Mouse (Mus musculus): ENCODE results near the gene Skap2. TPM values are rescaled to one million over a fixed set of nuclear protein-coding genes. Genes with fewer than 3 reads are reported as not detected.

Skap2 gene
- polyA plus RNA-seq, 1 experiment from 2014 or later: 22.2 TPM

DNA sequence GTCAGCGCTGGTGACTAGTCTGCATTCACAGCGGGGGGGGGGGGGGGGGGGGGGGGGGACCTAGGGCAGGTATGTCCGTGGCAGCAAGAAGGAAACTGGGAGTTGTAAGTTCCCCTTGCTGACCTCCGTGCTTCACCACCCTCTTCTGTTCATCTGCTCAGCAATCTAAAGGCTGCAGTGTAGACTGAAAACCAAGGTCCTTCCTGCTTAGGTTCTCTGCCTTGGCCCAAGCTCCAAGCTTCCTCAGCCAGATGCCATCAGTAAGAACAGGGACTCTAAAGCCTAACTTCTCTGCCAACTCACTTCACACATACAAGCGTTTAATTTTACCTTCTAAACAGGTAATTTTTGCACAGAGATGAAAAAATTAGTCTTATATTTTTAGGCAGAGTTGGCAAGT lies 10.0 kb upstream of the Skap2 start:
- no peak for ATAC-seq
- 9% methylated on average over 4 of the region's 5 CpGs for WGBS (ENCODE audit: insufficient replicate concordance)
- H3K4me3 ChIP-seq: no peak overlapping the region
- no peak overlapping the region for H3K4me2 ChIP-seq
- H3K4me1 ChIP-seq: peaks cover 3% of the 10 kb centered on the region; the same call in 1 of the 2 replicates
- no peak overlapping the region for H3K27ac ChIP-seq
- no peaks in the 10 kb centered on the region for H3K9me3 ChIP-seq (replicated peaks)
- no peak overlapping the region for H3K9ac ChIP-seq
- H3K36me3 ChIP-seq: no peaks in the 10 kb centered on the region
- H3K27me3 ChIP-seq (replicated peaks): no peaks in the 10 kb centered on the region

DNA sequence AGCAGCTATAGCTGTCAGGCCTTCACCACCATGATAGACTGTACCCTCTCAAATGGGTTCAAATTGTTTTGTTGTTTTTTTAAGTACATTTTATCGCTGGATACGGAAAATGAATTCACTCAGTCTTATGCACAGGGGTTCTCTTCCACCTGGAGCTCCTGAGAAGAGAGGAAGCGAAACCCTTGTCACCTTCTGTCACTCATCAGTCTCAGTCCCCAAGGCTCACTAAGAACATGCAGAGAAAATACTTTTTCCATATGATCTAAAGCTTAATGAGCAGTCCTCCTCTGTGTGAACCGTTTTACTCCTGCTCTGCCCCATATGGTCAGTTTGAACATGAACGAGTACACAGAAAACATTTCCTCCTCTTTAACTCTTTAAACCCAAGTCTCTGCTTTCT lies 7.9 kb upstream of the Skap2 start:
- no peak for ATAC-seq
- Histone ChIP-seq H3K9me3 (replicated peaks) (no peaks in the 10 kb centered on the region), H3K27ac (no peak overlapping the region), H3K4me3 (no peak overlapping the region), H3K4me2 (no peak overlapping the region), H3K4me1 (peaks cover 3% of the 10 kb centered on the region; the same call in 1 of the 2 replicates), H3K36me3 (no peaks in the 10 kb centered on the region), H3K27me3 (replicated peaks) (no peaks in the 10 kb centered on the region), H3K9ac (no peak overlapping the region)
- WGBS (ENCODE audit: insufficient replicate concordance): 78% methylated on average over 5 of the region's 5 CpGs

DNA sequence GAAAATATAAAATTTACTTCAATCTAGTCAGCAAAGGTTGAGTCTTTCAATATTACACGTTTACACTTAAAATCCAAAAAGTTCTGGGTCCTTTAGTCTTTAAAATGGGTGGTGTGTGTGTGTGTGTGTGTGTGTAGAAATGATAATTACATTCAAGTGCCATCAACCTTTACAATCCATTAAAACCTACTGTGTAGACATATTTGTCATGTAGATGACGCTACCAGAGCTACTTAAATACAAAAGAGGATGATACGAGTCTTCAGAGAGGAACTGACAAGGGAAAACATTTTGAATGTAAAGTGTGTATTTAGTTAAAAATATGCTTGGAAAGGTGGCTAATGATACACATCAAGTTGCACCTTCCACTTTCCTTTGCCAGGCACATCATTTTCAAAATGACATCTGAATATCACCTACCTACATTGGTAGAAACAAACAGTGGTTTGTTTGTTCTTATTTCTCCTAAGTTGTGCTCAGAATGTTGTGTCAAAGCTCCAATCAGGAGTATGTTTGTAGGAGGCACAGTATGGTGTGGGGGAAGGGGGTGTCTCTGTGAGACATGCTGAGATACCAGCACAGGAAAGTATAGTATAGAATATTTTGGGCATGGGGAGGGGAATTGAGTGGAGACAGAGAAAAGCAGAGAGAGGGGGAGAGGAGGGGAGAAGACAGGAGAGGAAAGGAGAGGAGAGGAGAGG lies 1.0 kb upstream of the Skap2 start:
- Histone ChIP-seq H3K36me3 (no peaks in the 10 kb centered on the region), H3K4me3 (peak overlapping the region; percentile 77), H3K9me3 (replicated peaks) (no peaks in the 10 kb centered on the region), H3K27me3 (replicated peaks) (peaks cover 9% of the 10 kb centered on the region), H3K4me2 (peak overlapping the region; percentile 93), H3K27ac (peak overlapping the region; percentile 60; the same call in 1 of the 2 replicates), H3K9ac (peak overlapping the region; percentile 69), H3K4me1 (peaks cover 20% of the 10 kb centered on the region)
- ATAC-seq: no peak
- WGBS (ENCODE audit: insufficient replicate concordance): 21% methylated on average over 3 of the region's 3 CpGs

DNA sequence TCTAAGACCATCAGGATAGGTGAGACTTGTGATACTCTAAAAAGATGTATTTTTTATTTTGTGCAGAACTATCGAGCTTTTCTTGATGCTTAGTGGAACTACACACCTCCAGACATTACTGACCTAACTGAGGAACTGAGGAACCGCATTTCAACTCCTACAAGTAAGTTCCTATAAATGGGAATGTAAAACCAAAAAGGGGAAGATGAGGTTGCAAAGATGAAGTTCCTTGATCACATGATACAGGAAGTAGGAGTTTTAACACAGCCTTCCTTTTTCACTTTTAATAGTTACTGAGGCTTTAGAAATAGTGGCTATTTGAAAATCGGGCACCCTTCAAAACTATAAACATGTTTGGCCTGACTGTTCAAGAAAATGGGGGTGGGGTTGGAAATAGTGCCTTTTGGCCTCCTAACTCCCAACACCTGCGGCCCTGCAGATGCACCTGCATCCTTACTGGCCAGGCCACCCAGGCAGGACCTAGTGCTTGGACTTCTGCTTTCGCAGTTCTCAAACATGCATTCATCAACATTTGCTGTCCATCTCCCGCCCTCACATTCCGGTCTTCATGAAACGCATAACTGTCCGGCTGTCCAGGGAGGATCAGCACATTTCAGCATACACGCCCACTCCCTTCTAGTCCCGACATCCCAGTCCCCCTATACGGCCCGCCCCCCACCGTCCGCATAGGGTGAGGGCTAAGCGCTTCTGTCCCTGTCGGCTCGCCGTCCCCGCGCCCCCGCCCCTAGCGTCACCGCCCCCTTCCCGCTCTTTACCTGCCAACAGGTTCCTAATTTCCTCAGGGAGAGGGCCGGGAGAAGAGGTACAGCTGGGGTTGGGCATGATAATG lies 565 bp downstream of the Skap2 start:
- Histone ChIP-seq H3K9ac (peak overlapping the region; percentile 77), H3K36me3 (no peaks in the 10 kb centered on the region), H3K4me1 (peaks cover 20% of the 10 kb centered on the region), H3K9me3 (replicated peaks) (no peaks in the 10 kb centered on the region), H3K27me3 (replicated peaks) (peaks cover 25% of the 10 kb centered on the region), H3K4me3 (peak overlapping the region; percentile 77), H3K4me2 (peak overlapping the region; percentile 93), H3K27ac (peak overlapping the region; percentile 56)
- 4% methylated on average over 26 of the region's 26 CpGs for WGBS (ENCODE audit: insufficient replicate concordance)
- ATAC-seq: peak; percentile 70

DNA sequence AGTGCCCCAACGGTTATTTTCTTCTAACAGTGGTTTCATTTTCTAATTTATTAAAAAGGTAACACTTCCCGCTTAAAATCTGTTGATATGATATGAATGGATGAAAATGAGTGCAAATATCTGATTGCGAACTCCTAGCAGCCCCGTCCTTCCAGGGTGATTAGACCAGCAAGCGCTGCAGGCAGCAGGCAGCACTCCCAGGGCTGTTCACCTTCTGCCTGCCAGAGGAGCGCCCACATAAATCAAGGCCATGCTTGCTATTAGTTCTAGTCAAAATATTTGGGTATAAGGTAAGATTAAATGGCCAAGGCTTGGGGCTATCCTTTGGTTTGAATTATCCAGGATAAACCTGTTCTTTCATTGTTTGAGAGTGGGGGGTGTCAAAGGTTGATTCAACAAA lies 3.0 kb downstream of the Skap2 start:
- Histone ChIP-seq H3K36me3 (no peaks in the 10 kb centered on the region), H3K4me1 (peaks cover 20% of the 10 kb centered on the region), H3K4me2 (no peak overlapping the region), H3K4me3 (no peak overlapping the region), H3K27me3 (replicated peaks) (peaks cover 45% of the 10 kb centered on the region), H3K9ac (no peak overlapping the region), H3K9me3 (replicated peaks) (no peaks in the 10 kb centered on the region), H3K27ac (no peak overlapping the region)
- no peak for ATAC-seq
- WGBS (ENCODE audit: insufficient replicate concordance): 61% methylated on average over 6 of the region's 6 CpGs

DNA sequence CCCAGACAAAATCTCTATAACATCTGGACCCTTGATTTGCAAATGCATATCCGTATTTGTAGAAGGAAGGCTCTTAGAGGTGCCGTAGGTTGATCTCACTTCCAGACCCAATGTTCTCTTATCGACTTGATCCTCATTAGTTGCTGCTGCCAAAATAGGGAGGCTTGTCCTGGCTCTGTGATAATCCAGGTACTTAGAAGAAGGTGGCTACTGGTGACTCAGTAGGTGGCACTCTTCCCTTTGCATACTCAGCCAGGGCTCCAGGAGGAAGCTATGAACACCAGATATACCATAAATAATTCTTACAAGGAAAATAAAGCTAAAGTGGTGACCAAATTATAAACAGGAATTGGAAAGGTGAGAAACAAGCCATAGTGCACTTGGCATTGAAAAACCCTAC lies 3.6 kb downstream of the Skap2 start:
- H3K9ac ChIP-seq: no peak overlapping the region
- no peak overlapping the region for H3K27ac ChIP-seq
- H3K4me2 ChIP-seq: no peak overlapping the region
- 47% methylated on average over 3 of the region's 3 CpGs for WGBS (ENCODE audit: insufficient replicate concordance)
- peaks cover 51% of the 10 kb centered on the region for H3K27me3 ChIP-seq (replicated peaks)
- no peaks in the 10 kb centered on the region for H3K9me3 ChIP-seq (replicated peaks)
- ATAC-seq: no peak
- H3K36me3 ChIP-seq: no peaks in the 10 kb centered on the region
- peaks cover 16% of the 10 kb centered on the region for H3K4me1 ChIP-seq
- no peak overlapping the region for H3K4me3 ChIP-seq

DNA sequence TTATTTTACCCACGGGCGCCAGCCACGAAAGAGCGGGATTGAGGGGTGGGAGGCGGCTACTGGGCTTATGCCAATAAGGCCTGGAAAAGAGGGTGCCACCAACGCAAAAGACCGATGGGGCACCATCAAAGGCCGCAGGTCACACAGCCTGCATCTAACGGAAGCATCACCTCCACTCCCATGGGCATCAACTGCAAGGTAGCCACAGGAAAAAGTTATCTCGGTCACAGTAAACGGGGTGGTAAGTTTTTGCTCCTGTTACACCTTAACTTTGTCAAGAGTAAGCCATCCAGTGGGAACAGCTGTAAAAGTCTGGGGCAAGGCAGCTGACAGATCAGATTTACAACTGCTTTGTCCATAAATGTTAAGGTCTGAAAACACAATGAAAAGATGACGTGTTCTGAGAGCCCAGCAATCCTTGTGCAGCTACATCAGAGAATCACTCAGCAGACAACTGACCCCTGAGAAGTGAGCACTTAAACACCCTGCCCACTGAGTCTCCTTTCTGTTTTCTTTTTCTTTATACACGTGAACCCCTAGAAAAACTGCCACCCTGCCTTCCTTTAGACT lies 5.6 kb downstream of the Skap2 start:
- WGBS (ENCODE audit: insufficient replicate concordance): 31% methylated on average over 13 of the region's 13 CpGs
- ATAC-seq: no peak
- Histone ChIP-seq H3K4me1 (peaks cover under 1% of the 10 kb centered on the region), H3K27ac (no peak overlapping the region), H3K4me3 (no peak overlapping the region), H3K4me2 (peak overlapping the region; percentile 51), H3K36me3 (no peaks in the 10 kb centered on the region), H3K9me3 (replicated peaks) (no peaks in the 10 kb centered on the region), H3K9ac (no peak overlapping the region), H3K27me3 (replicated peaks) (peaks cover 56% of the 10 kb centered on the region)

DNA sequence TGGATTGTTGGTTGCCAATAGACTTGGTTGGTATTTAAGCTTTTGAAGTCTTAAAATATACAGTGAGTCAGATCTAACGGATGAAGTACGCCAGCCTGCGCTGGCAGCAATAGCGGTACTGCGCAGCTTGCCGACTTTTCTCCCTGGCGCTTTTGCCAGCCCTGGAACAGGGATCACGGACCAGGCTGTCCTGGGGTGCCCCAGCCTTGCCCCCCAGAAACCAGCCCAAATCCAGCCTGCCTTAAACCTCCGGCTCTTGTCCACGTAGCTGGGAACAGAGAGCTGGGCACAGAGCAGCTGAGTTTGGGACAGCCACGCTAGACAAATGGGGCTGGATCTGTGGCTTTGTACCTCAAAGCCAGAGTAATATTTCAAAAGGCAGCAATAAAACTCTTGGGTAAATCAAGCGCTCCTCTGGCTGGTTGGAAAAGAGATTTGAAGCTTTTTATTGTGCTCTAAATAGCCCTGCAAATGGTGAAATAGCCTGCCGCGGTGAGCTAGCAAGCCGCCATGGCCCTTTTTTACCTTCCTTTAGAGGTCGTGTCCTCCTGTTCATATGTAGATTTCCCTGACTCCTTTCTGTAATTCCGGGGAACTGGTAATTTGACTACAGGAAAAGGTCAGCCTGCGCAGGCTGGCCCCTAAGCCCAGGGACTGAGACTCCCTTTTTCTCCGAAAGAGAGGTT lies 6.2 kb downstream of the Skap2 start:
- 0 out of 2 replicates have a peak overlapping the region, but pooled peaks have one; percentile 36 for H3K9ac ChIP-seq
- peaks cover 56% of the 10 kb centered on the region for H3K27me3 ChIP-seq (replicated peaks)
- H3K27ac ChIP-seq: no peak overlapping the region
- WGBS (ENCODE audit: insufficient replicate concordance): 23% methylated on average over 19 of the region's 19 CpGs
- no peak for ATAC-seq
- H3K4me2 ChIP-seq: peak overlapping the region; percentile 51
- peak overlapping the region; percentile 25 for H3K4me3 ChIP-seq
- no peaks in the 10 kb centered on the region for H3K9me3 ChIP-seq (replicated peaks)
- no peaks in the 10 kb centered on the region for H3K4me1 ChIP-seq
- H3K36me3 ChIP-seq: no peaks in the 10 kb centered on the region

DNA sequence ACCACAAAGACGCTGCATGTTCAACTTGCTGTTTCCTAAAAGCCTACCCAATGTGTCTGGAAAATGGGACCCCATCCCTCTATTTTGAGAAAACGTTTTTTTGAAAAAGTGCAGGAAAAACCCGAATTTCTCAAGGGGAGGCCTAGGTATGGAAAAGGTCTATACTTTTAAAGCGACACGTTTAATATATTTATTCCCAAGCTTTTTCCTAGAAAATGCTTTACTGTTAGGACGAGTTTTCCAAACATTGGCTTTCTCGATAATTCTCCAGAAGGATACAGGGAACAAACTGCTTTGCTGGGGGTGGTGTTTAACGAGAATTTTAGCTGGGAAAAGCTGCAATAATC lies 6.8 kb downstream of the Skap2 start:
- Histone ChIP-seq H3K4me3 (no peak overlapping the region), H3K27ac (no peak overlapping the region), H3K4me1 (no peaks in the 10 kb centered on the region), H3K4me2 (no peak overlapping the region), H3K9ac (no peak overlapping the region), H3K27me3 (replicated peaks) (peaks cover 56% of the 10 kb centered on the region), H3K36me3 (no peaks in the 10 kb centered on the region), H3K9me3 (replicated peaks) (no peaks in the 10 kb centered on the region)
- no peak for ATAC-seq
- WGBS (ENCODE audit: insufficient replicate concordance): 24% methylated on average over 8 of the region's 8 CpGs

DNA sequence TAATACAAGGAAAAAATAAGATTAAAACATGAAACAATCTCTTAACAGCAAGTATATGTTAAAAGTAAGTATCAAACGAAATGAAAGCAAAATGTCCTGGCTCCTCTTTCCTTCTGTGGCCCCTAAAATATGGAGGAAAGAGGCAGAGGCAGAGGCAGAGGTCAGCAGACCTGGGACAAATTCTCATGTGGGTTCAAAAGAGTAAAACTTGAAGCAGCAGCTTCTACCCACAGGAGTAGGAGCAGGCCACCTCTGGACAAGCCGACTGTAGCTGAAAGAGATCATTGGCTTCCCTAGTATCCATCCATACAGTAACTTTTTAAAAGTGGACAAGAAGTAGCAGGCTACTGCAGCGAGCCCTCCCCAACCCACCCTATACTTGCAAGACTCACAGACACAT lies 7.4 kb downstream of the Skap2 start:
- Histone ChIP-seq H3K4me2 (no peak overlapping the region), H3K9me3 (replicated peaks) (no peaks in the 10 kb centered on the region), H3K36me3 (no peaks in the 10 kb centered on the region), H3K4me1 (no peaks in the 10 kb centered on the region), H3K9ac (no peak overlapping the region), H3K27me3 (replicated peaks) (peaks cover 56% of the 10 kb centered on the region), H3K27ac (no peak overlapping the region), H3K4me3 (no peak overlapping the region)
- 51% methylated on average over 3 of the region's 3 CpGs for WGBS (ENCODE audit: insufficient replicate concordance)
- ATAC-seq: no peak

DNA sequence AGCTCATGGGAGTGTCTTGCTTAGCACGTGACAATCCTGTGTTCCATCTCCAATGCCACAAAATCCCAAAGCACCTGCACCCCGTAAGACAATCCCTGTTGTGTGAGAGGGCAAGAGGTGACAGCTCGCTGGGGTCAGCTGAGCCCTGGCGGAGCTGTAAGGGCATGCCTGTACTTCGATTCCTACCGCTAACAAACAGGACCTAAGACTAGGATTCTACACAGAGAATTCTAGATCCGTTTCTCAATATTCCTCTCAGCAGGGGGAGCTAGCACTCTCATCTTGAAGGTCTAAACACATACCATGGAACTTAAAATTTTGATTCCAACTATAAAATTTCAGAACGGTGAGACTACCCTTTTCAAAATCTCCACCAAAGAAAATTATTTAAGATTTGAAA lies 9.7 kb downstream of the Skap2 start:
- Histone ChIP-seq H3K9me3 (replicated peaks) (no peaks in the 10 kb centered on the region), H3K27ac (no peak overlapping the region), H3K4me3 (no peak overlapping the region), H3K36me3 (no peaks in the 10 kb centered on the region), H3K27me3 (replicated peaks) (peaks cover 39% of the 10 kb centered on the region), H3K9ac (no peak overlapping the region), H3K4me1 (no peaks in the 10 kb centered on the region), H3K4me2 (no peak overlapping the region)
- WGBS (ENCODE audit: insufficient replicate concordance): 59% methylated on average over 8 of the region's 8 CpGs
- no peak for ATAC-seq

DNA sequence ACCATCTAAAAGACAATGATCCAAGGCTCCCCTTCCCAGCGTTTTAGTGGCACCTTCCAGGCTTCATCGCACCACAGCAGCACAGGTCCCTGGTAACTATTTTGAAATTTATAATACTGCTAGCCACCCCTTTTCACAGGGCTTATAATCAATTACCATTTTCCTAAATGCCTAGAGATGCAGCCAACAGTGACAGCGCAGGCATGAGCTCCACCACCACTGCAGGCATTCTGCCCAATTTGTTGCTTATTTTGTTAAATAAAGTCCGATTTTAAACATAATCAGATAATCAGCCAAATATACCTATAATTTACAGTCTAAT lies 13.2 kb downstream of the Skap2 start:
- WGBS (ENCODE audit: insufficient replicate concordance): 72% methylated on average over 4 of the region's 4 CpGs
- Histone ChIP-seq H3K9ac (no peak overlapping the region), H3K4me1 (no peaks in the 10 kb centered on the region), H3K9me3 (replicated peaks) (no peaks in the 10 kb centered on the region), H3K4me3 (no peak overlapping the region), H3K27ac (no peak overlapping the region), H3K4me2 (no peak overlapping the region), H3K27me3 (replicated peaks) (peaks cover 8% of the 10 kb centered on the region), H3K36me3 (no peaks in the 10 kb centered on the region)
- no peak for ATAC-seq

Data from liver, embryonic 12.5 days (tissue).